Mouse (Mus musculus) lung, postnatal 14 days (tissue): ENCODE measurements around the gene Tmem240.
"Not testable (repeated sequence)": the region's sequence is repeated elsewhere in the genome, so short reads cannot be mapped to it uniquely, and the experiment has no call there.

Source experiments
- DNase-seq: peaks from one replicate; pipeline ENCODE4 v3.0.0; 2021

The Tmem240 gene

GRCm38 (mm10) chr4:155735788-155736187, 1.2 kb downstream of the Tmem240 start:
- DNase-seq, result no peak

GRCm38 (mm10) chr4:155736421-155736820, 1.8 kb downstream of the Tmem240 start:
- no peak for DNase-seq

GRCm38 (mm10) chr4:155738262-155738661, 3.7 kb downstream of the Tmem240 start:
- DNase-seq, result no peak

- no peak for DNase-seq
Observed at GRCm38 (mm10) chr4:155739152-155739551, 4.6 kb downstream of the Tmem240 start.

- no peak for DNase-seq
Observed at GRCm38 (mm10) chr4:155739741-155740636, 5.4 kb downstream of the Tmem240 start.

GRCm38 (mm10) chr4:155740681-155741080, 6.1 kb downstream of the Tmem240 start:
- not testable (repeated sequence) for DNase-seq

- DNase-seq, result no peak
Observed at GRCm38 (mm10) chr4:155742684-155743083, 8.1 kb downstream of the Tmem240 start.

- DNase-seq, result no peak
Observed at GRCm38 (mm10) chr4:155744474-155744873, 9.9 kb downstream of the Tmem240 start.

GRCm38 (mm10) chr4:155745136-155745535, 10.5 kb downstream of the Tmem240 start:
- no peak for DNase-seq

GRCm38 (mm10) chr4:155746036-155746548, 11.5 kb downstream of the Tmem240 start:
- no peak for DNase-seq

- no peak for DNase-seq
Observed at GRCm38 (mm10) chr4:155746575-155747490, 12.2 kb downstream of the Tmem240 start.

- DNase-seq, result no peak
Observed at GRCm38 (mm10) chr4:155757011-155757410, 22.4 kb downstream of the Tmem240 start.

GRCm38 (mm10) chr4:155759862-155760612, 25.4 kb downstream of the Tmem240 start:
- DNase-seq, result no peak

GRCm38 (mm10) chr4:155760613-155761355, 26.2 kb downstream of the Tmem240 start, which contains the start of gene Atad3a:
Atad3a (minus strand) TSS chr4:155761093.
- DNase-seq, result peak; percentile 98

- no peak for DNase-seq
Observed at GRCm38 (mm10) chr4:155761356-155762099, 26.9 kb downstream of the Tmem240 start.

GRCm38 (mm10) chr4:155762357-155762756, 27.8 kb downstream of the Tmem240 start:
- DNase-seq, result no peak

- no peak for DNase-seq
Observed at GRCm38 (mm10) chr4:155769496-155769879, 34.9 kb downstream of the Tmem240 start.

- peak; percentile 94 for DNase-seq
Observed at GRCm38 (mm10) chr4:155769880-155770512, 35.4 kb downstream of the Tmem240 start.

GRCm38 (mm10) chr4:155770626-155771025, 36.0 kb downstream of the Tmem240 start:
- no peak for DNase-seq

- no peak for DNase-seq
Observed at GRCm38 (mm10) chr4:155771706-155772105, 37.1 kb downstream of the Tmem240 start.
